Mouse (Mus musculus) hindbrain, postnatal 0 days (tissue): Measurements from ENCODE around the gene Pqbp1. TPM values are rescaled to one million over a fixed set of nuclear protein-coding genes. Genes with fewer than 3 reads are reported as not detected.

Source experiments
- ATAC-seq: fragments of 200-750 bp; cut with Nextera tagmentation; 2 replicates; pipeline ENCODE4 v1.8.0; 2017; ENCODE audit warnings: mild to moderate bottlenecking, moderate TSS enrichment, moderate library complexity
- DNase-seq: peaks from one replicate; pipeline ENCODE4 v3.0.0-alpha.2; 2015; ENCODE audit warnings: low spot score
- H3K27ac ChIP-seq: fragments of 300-500 bp; sonication (generic); 2 replicates; pipeline ENCODE4 v1.5.1; 2014; ENCODE audit warnings: mild to moderate bottlenecking
- H3K27me3 ChIP-seq: fragments of 300-500 bp; sonication (generic); 2 replicates; pipeline ENCODE4 v1.6.1; 2014; ENCODE audit warnings: low read length, mixed read lengths; ENCODE audit not compliant: insufficient read depth
- H3K36me3 ChIP-seq: fragments of 300-500 bp; sonication (generic); 2 replicates; pipeline ENCODE4 v1.6.1; 2014; ENCODE audit warnings: low read length, mixed read lengths; ENCODE audit not compliant: insufficient read depth
- H3K4me1 ChIP-seq: fragments of 300-500 bp; sonication (generic); 2 replicates; pipeline ENCODE4 v1.6.1; 2014; ENCODE audit warnings: antibody characterized with exemption, low read length, mixed read lengths; ENCODE audit not compliant: insufficient read depth
- H3K4me2 ChIP-seq: fragments of 300-500 bp; sonication (generic); 2 replicates; pipeline ENCODE4 v1.6.1; 2014; ENCODE audit warnings: low read depth, mild to moderate bottlenecking, low read length, moderate library complexity, mixed read lengths
- H3K4me3 ChIP-seq: fragments of 300-500 bp; sonication (generic); 2 replicates; pipeline ENCODE4 v1.5.1; 2014; ENCODE audit warnings: low read length
- H3K9ac ChIP-seq: fragments of 300-500 bp; sonication (generic); replicated peaks from 2 replicates; pipeline ENCODE4 v1.6.1; 2014; ENCODE audit warnings: mild to moderate bottlenecking, low read length, moderate library complexity, mixed read lengths
- H3K9me3 ChIP-seq: fragments of 300-500 bp; sonication (generic); 2 replicates; pipeline ENCODE4 v1.6.1; 2016; ENCODE audit warnings: low read length, mixed read lengths
- CTCF ChIP-seq: IDR thresholded peaks from 2 replicates; pipeline ENCODE4 v1.5.1; 2016; ENCODE audit warnings: antibody characterized with exemption, control low read depth, low read depth
- WGBS: fragments of 180-500 bp; shearing (Covaris S2); extraction: QIAGEN DNeasy Blood & Tissue Kit; methylation state at CpG from one replicate; pipeline ENCODE4 v1.1.7; 2014; 5-methylcytosine and 5-hydroxymethylcytosine counted together
- polyA plus RNA-seq: library from polyadenylated mRNA; unstranded; fragments of >200 nt; fragmentation: Nextera tagmentation; extraction: Ambion mirVana; gene quantifications from 2 replicates; pipeline ENCODE4 v1.2.1, GENCODE M21; 2015
- total RNA-seq: library from RNA; depleted of rRNA; stranded (reverse); fragments of >200 nt; gene quantifications from 2 replicates; pipeline ENCODE4 v1.2.3, GENCODE M21; 2014; rRNA removed

Pqbp1 gene
- total RNA-seq (83.8 and 100 TPM in 2 replicates), polyA plus RNA-seq (200 and 201 TPM in 2 replicates)

DNA sequence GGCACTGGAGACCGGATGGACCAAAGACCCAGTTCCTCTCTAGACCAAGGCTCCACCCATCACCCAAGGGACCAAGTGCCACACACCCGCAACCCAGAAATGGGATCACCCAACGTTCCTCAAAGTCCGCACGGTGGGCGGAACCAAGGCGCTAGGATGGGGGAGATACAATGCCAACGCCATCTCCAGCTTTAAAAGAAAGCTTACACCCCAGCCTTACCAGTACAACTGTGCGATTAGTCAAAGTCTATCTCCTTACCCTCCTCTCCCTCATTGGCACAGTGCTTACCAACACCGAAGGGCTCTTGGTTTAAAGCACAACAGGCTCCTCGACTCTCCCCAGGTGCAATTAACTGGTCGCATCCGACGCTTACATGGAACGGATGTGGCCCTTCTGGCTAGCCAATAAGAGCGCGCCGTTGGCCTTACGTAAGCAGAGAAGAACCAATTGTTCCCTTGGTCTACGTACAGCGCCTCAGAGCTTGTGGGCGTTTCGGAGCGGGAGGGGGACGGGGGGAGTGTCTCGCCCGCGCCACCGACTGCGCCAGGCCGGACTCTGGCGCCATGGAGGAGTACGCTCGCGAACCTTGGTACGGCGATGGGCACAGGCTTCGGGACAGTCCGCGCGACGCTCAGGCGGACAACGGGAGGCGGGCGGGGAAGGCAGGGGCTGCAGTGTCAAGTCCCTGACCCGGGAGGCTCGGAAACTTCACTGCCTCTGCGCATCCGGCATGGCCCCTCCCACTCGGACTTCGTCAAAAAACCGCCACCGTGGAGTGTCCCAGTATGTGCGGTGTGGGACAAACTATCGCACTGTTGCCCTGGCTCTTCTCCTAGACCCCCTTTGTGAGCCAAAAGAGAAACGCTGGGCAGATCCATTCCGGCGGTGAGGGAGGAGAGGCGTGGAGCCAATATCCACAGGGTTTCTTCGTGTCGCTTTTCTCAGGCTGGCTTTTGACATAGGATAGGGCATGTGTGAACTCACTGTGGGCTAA, at the start of gene Pqbp1, which contains the start of gene Timm17b:
TSS of gene Pqbp1 (minus strand) at position 390 of the 995 bp plus-strand sequence.
TSS of gene Timm17b (plus strand) at position 478 of the 995 bp plus-strand sequence.
- peaks cover 3% of the 10 kb centered on the region; the same call in 1 of the 2 replicates for H3K36me3 ChIP-seq
- H3K9me3 ChIP-seq = no peaks in the 10 kb centered on the region
- no peak for TF ChIP-seq CTCF
- 25% methylated on average over 62 of the region's 62 CpGs for WGBS
- no peaks in the 10 kb centered on the region for H3K27me3 ChIP-seq
- DNase-seq = peak; percentile 94
- peak; percentile 98 for ATAC-seq
- peak within 1 kb of the TSS; percentile 90 for H3K27ac ChIP-seq
- H3K4me3 ChIP-seq = peak within 1 kb of the TSS; percentile 54
- peak within 1 kb of the TSS; percentile 45 for H3K9ac ChIP-seq
- no peaks in the 10 kb centered on the region for H3K4me1 ChIP-seq
- H3K4me2 ChIP-seq = peak within 1 kb of the TSS; percentile 61

GRCm38 (mm10) chrX:7947900-7948492, 48.9 kb upstream of the Pqbp1 start:
- peak overlapping the region; percentile 52 for H3K9ac ChIP-seq
- TF ChIP-seq CTCF = no peak
- 26% methylated on average over 38 of the region's 38 CpGs for WGBS
- peak overlapping the region; percentile 75 for H3K27ac ChIP-seq
- H3K36me3 ChIP-seq = no peaks in the 10 kb centered on the region
- peak overlapping the region; percentile 45 for H3K4me3 ChIP-seq
- peak; percentile 94 for DNase-seq
- no peaks in the 10 kb centered on the region for H3K27me3 ChIP-seq
- H3K4me1 ChIP-seq = no peaks in the 10 kb centered on the region
- H3K9me3 ChIP-seq = no peaks in the 10 kb centered on the region
- H3K4me2 ChIP-seq = peak overlapping the region; percentile 52
- ATAC-seq = peak; percentile 98

DNA sequence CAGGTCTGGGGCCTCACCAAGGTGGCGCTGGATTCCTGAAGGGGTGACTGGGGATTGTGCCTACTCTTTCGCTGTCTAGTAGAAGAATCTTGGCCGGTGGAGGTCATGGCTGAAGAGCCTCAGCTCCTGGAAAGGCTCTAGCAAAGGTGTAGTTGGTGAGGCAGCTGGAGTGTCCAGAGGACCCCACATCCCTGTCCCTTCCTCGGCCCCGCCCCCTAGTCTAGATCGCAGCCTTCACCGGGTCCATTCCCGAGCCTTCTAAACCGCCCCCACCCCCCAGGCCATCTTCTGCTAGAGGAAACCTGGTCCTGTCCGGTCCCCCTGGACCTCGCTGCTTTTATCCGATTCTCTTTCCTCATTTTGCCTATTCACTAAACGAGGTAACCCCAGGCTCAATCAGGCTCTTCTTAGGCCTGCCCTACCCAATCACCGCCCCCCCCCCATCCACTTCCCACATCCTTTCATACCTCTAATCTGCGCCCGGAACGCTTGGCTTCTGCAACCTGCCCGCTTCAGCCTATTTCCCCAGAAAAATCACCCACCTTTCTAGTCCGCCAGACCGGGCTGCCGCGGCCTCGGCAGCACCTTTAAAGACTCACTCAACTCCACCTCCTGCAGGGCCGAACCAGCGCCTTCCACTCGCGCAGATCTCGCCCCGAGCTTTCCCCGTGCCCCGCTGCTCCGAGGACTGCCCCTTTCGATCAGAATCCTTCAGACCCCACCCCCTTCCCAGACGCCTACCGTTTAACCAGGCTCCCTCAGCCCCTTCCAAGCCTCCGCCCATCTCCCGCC, 48.2 kb upstream of the Pqbp1 start, which contains the start of gene Hdac6:
TSS of gene Hdac6 (minus strand) at position 782 of the 792 bp plus-strand sequence.
- Histone ChIP-seq H3K4me1 (no peaks in the 10 kb centered on the region), H3K9ac (peak within 1 kb of the TSS; percentile 52), H3K4me3 (peak within 1 kb of the TSS; percentile 45), H3K27me3 (no peaks in the 10 kb centered on the region), H3K36me3 (no peaks in the 10 kb centered on the region), H3K27ac (peak within 1 kb of the TSS; percentile 75), H3K4me2 (peak within 1 kb of the TSS; percentile 55), H3K9me3 (no peaks in the 10 kb centered on the region)
- DNase-seq = peak; percentile 7
- ATAC-seq = peak; percentile 43
- TF ChIP-seq CTCF = no peak
- 35% methylated on average over 33 of the region's 37 CpGs for WGBS

GRCm38 (mm10) chrX:7945618-7946017, 46.5 kb upstream of the Pqbp1 start:
- no peak for DNase-seq
- H3K27ac ChIP-seq = no peak overlapping the region
- no peak for TF ChIP-seq CTCF
- H3K27me3 ChIP-seq = no peaks in the 10 kb centered on the region
- H3K4me2 ChIP-seq = no peak overlapping the region
- ATAC-seq = no peak
- H3K4me3 ChIP-seq = no peak overlapping the region
- H3K9me3 ChIP-seq = no peaks in the 10 kb centered on the region
- H3K9ac ChIP-seq = no peak overlapping the region
- no peaks in the 10 kb centered on the region for H3K4me1 ChIP-seq
- 76% methylated on average over 8 of the region's 8 CpGs for WGBS
- no peaks in the 10 kb centered on the region for H3K36me3 ChIP-seq

DNA sequence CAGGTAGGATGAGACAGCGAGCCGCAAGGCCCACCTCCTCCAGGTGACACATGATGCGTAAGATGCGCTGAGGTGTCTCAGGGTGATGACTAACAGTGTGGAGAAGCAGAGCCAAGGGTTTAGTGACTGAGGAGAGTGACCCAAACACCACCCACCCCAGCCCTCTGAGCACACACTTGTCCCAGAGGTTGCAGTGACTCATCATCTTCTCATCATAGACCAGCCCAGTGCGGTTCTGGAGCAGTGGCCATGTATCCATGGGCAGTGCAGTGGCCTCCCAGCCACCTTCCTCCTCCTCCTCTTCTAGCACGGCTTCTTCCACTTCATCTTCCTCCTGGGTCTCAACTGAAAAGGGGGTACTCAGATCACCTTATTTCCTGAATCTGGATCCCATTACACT, 38.6 kb upstream of the Pqbp1 start:
- H3K4me2 ChIP-seq = no peak overlapping the region
- no peak overlapping the region for H3K27ac ChIP-seq
- TF ChIP-seq CTCF = no peak
- no peak for ATAC-seq
- H3K4me3 ChIP-seq = no peak overlapping the region
- 93% methylated on average over 6 of the region's 6 CpGs for WGBS
- no peak for DNase-seq
- H3K36me3 ChIP-seq = no peaks in the 10 kb centered on the region; the same call in 1 of the 2 replicates
- no peaks in the 10 kb centered on the region for H3K9me3 ChIP-seq
- no peaks in the 10 kb centered on the region for H3K4me1 ChIP-seq
- H3K27me3 ChIP-seq = no peaks in the 10 kb centered on the region
- no peak overlapping the region for H3K9ac ChIP-seq

DNA sequence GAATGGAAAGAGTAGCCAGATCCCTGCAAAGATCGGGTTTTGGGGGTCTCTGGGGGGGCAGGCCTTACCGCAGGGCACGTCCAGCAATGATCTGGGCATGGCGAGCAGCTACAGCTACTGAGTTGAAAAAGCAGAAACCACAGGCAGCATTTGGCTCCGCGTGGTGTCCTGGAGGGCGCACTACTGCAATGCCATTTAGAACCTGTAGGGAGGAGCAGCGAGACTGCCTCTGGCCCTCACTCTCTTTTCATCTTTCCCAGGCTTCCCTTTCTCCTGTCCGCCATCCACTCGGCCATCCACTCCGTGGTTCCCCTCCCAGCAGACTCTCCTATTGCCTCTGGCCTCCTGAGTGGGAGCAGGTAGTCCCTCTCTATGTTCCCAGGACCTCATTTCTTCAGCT, 37.8 kb upstream of the Pqbp1 start:
- no peaks in the 10 kb centered on the region for H3K9me3 ChIP-seq
- no peaks in the 10 kb centered on the region for H3K27me3 ChIP-seq
- no peak overlapping the region for H3K27ac ChIP-seq
- no peak overlapping the region for H3K4me3 ChIP-seq
- no peaks in the 10 kb centered on the region for H3K4me1 ChIP-seq
- DNase-seq (no peak), ATAC-seq (no peak)
- no peaks in the 10 kb centered on the region; the same call in 1 of the 2 replicates for H3K36me3 ChIP-seq
- no peak overlapping the region for H3K9ac ChIP-seq
- peak; percentile 46 for TF ChIP-seq CTCF
- no peak overlapping the region for H3K4me2 ChIP-seq
- 42% methylated on average over 11 of the region's 11 CpGs for WGBS
